ENCODE assay signal across 20 mouse cellular contexts in genomic region chr5:34124131-34124530, GRCm38 (mm10). TPM values are rescaled to one million over a fixed set of nuclear protein-coding genes. Genes with fewer than 3 reads are reported as not detected.
A peak's percentile ranks its signal among the peaks of the same experiment; 100 is the strongest.
DNase-seq lines count a peak whose midpoint lies in the region; ATAC-seq lines count a peak whose summit lies in the region.
"Had no signal": no experiment of that assay in that cellular context is flagged by ENCODE, and none has a peak within 500 bp of the region (broad histone marks: within the 10 kb centered on the region; RNA-seq: fewer than 3 reads in every experiment).

No protein-coding gene starts in this region.

- H3K9me3 ChIP-seq in forebrain, embryonic 10.5 days: no peaks in the 10 kb centered on the region
- H3K9me3 ChIP-seq in forebrain, embryonic 16.5 days (ENCODE audit: control insufficient read depth, low read length): no peaks in the 10 kb centered on the region
- H3K9me3 ChIP-seq: embryonic facial prominence, embryonic 13.5 days; forebrain, embryonic 12.5 days; heart, embryonic 15.5 days; limb, embryonic 15.5 days; midbrain, embryonic 13.5 days; neural tube, embryonic 15.5 days had no signal

- H3K9ac ChIP-seq in forebrain, embryonic 16.5 days (replicated peaks; ENCODE audit: low read depth, low read length): no peak overlapping the region
- H3K9ac ChIP-seq: embryonic facial prominence, embryonic 13.5 days; forebrain, embryonic 12.5 days; heart, embryonic 15.5 days; limb, embryonic 15.5 days; midbrain, embryonic 13.5 days; neural tube, embryonic 15.5 days had no signal

- no peak overlapping the region for H3K4me3 ChIP-seq in forebrain, embryonic 10.5 days
- no peak overlapping the region for H3K4me3 ChIP-seq in forebrain, embryonic 16.5 days (replicated peaks; ENCODE audit: low read length)
- H3K4me3 ChIP-seq: embryonic facial prominence, embryonic 13.5 days; forebrain, embryonic 12.5 days; heart, adult 2 months; heart, embryonic 15.5 days; limb, embryonic 15.5 days; midbrain, embryonic 13.5 days; neural tube, embryonic 15.5 days had no signal

- no peak for ATAC-seq in forebrain, embryonic 16.5 days
- ATAC-seq: midbrain, embryonic 13.5 days had no signal

- whole genome bisulfite sequencing in forebrain, embryonic 10.5 days: 38% methylated on average over 1 of the region's 1 CpGs
- 41% methylated on average over 1 of the region's 1 CpGs for WGBS in forebrain, embryonic 16.5 days

- peak; percentile 10 for DNase-seq in adrenal gland, postnatal 14 days
- no peak for DNase-seq in adrenal gland, postnatal 10 days
- DNase-seq in 3T3-L1 (ENCODE audit: low read depth, low spot score) (peak; percentile 9), ZHBTc4 (ENCODE audit: low read depth, low spot score) (peak; percentile 44)
- DNase-seq in forelimb bud, embryonic 11.5 days (ENCODE audit: low read depth, low spot score): peak; percentile 3
- DNase-seq in forebrain, embryonic 10.5 days (ENCODE audit: extremely low spot score, low spot score): no peak
- DNase-seq in thymus, postnatal 25 days: no peak
- DNase-seq: cerebellum, postnatal 14 days; heart, adult 2 months; lung, adult 18-20 months; thymus, postnatal 36 days had no signal

- H3K36me3 ChIP-seq in forebrain, embryonic 10.5 days (replicated peaks): no peaks in the 10 kb centered on the region
- no peaks in the 10 kb centered on the region for H3K36me3 ChIP-seq in forebrain, embryonic 16.5 days (ENCODE audit: control insufficient read depth, insufficient read depth)
- H3K36me3 ChIP-seq: embryonic facial prominence, embryonic 13.5 days; forebrain, embryonic 12.5 days; heart, embryonic 15.5 days; limb, embryonic 15.5 days; midbrain, embryonic 13.5 days; neural tube, embryonic 15.5 days had no signal

- no peaks in the 10 kb centered on the region for H3K27me3 ChIP-seq in forebrain, embryonic 10.5 days (ENCODE audit: poor library complexity, severe bottlenecking)
- H3K27me3 ChIP-seq in forebrain, embryonic 16.5 days (replicated peaks; ENCODE audit: control insufficient read depth, insufficient read depth, low read length): no peaks in the 10 kb centered on the region
- H3K27me3 ChIP-seq: CH12.LX; embryonic facial prominence, embryonic 13.5 days; forebrain, embryonic 12.5 days; heart, embryonic 15.5 days; limb, embryonic 15.5 days; midbrain, embryonic 13.5 days; neural tube, embryonic 15.5 days had no signal

- no peak overlapping the region for H3K27ac ChIP-seq in forebrain, embryonic 10.5 days
- H3K27ac ChIP-seq in forebrain, embryonic 16.5 days (ENCODE audit: low read length): no peak overlapping the region
- H3K27ac ChIP-seq: embryonic facial prominence, embryonic 13.5 days; forebrain, embryonic 12.5 days; heart, adult 2 months; heart, embryonic 15.5 days; limb, embryonic 15.5 days; macrophage; midbrain, embryonic 13.5 days; neural tube, embryonic 15.5 days had no signal

- H3K4me2 ChIP-seq in forebrain, embryonic 16.5 days (ENCODE audit: low read length): no peak overlapping the region
- H3K4me2 ChIP-seq: embryonic facial prominence, embryonic 13.5 days; forebrain, embryonic 12.5 days; heart, embryonic 15.5 days; limb, embryonic 15.5 days; midbrain, embryonic 13.5 days; neural tube, embryonic 15.5 days had no signal

- no peaks in the 10 kb centered on the region for H3K4me1 ChIP-seq in forebrain, embryonic 10.5 days
- no peaks in the 10 kb centered on the region for H3K4me1 ChIP-seq in forebrain, embryonic 16.5 days (replicated peaks; ENCODE audit: control insufficient read depth, insufficient read depth, low read length)
- H3K4me1 ChIP-seq: embryonic facial prominence, embryonic 13.5 days; forebrain, embryonic 12.5 days; heart, embryonic 15.5 days; limb, embryonic 15.5 days; midbrain, embryonic 13.5 days; neural tube, embryonic 15.5 days had no signal

RNA-seq across cellular contexts. Expression of gene Poln, which starts 45.1 kb away (rescaled TPM):
- 35.4 and 47.0 TPM in 2 replicates for total RNA-seq in adrenal gland, postnatal 14 days (2021)
- 10 to 100 TPM; 37.3 to 40.0 TPM for total RNA-seq in adrenal gland, postnatal 10 days (2021)
- polyA plus RNA-seq in forebrain, embryonic 10.5 days (2016; fragmentation: Nextera tagmentation; extraction: Ambion mirVana): 0.77 and 0.89 TPM in 2 replicates
- 0.37 and 0.73 TPM in 2 replicates for polyA plus RNA-seq in forebrain, embryonic 16.5 days (2015; fragmentation: Nextera tagmentation; extraction: Ambion mirVana)
- polyA plus RNA-seq: macrophage had no signal

RNA-seq across cellular contexts. Expression of gene Haus3, which starts 45.2 kb away (rescaled TPM):
- total RNA-seq in adrenal gland, postnatal 14 days (2021): 9.9 and 10.0 TPM in 2 replicates
- 1 to 10 TPM; 9.3 to 9.8 TPM for total RNA-seq in adrenal gland, postnatal 10 days (2021)
- polyA plus RNA-seq in forebrain, embryonic 10.5 days (2016; fragmentation: Nextera tagmentation; extraction: Ambion mirVana): 53.8 and 59.4 TPM in 2 replicates
- polyA plus RNA-seq in forebrain, embryonic 16.5 days (2015; fragmentation: Nextera tagmentation; extraction: Ambion mirVana): 18.0 and 23.1 TPM in 2 replicates

Comparison
In these comparisons a context has a peak if more than half of its experiments do, and no peak if none do; other contexts are left out.
1. DNase-seq: peak in adrenal gland, postnatal 14 days (single experiment), 3T3-L1 (single experiment), ZHBTc4 (single experiment) and forelimb bud, embryonic 11.5 days (single experiment); none in adrenal gland, postnatal 10 days (single experiment), forebrain, embryonic 10.5 days (single experiment) and thymus, postnatal 25 days (single experiment).